Comparison of ENCODE assay signal across 9 mouse cellular contexts in genomic region chr9:121679549-121679948, GRCm38 (mm10). TPM values are rescaled to one million over a fixed set of nuclear protein-coding genes. Genes with fewer than 3 reads are reported as not detected.
DNase-seq lines count a peak whose midpoint lies in the region; ATAC-seq and TF ChIP-seq lines count a peak whose summit lies in the region.
"Had no signal": no experiment of that assay in that cellular context is flagged by ENCODE, and none has a peak within 500 bp of the region (broad histone marks: within the 10 kb centered on the region; RNA-seq: fewer than 3 reads in every experiment).

No protein-coding gene starts in this region.

- CTCF ChIA-PET in Patski (lab: Charles Lee) = interaction anchor here (0.8 to 2.0 kb wide), 4 partner anchors 9 to 202 kb away, joined by 3 to 9 read pairs (median 3); no protein-coding TSS in a partner anchor

- WGBS in heart, adult 2 months = 24% methylated on average over 6 of the region's 6 CpGs
- 24% methylated on average over 6 of the region's 6 CpGs for WGBS in kidney, embryonic 15.5 days
- WGBS in small intestine, adult 2 months = 17% methylated on average over 6 of the region's 6 CpGs

- TF ChIP-seq POLR2A in heart, adult 2 months (IDR thresholded peaks at IDR 0.05; ENCODE audit: insufficient read depth, low read depth, low read length) = no peak
- no peak for TF ChIP-seq POLR2A in small intestine, adult 2 months (IDR thresholded peaks at IDR 0.05; ENCODE audit: low read depth, low read length)

- H3K79me2 ChIP-seq in heart, adult 2 months (replicated peaks; ENCODE audit: control insufficient read depth, insufficient read depth, low read length) = no peaks in the 10 kb centered on the region

- ATAC-seq in Patski = peak; percentile 20
- 0 out of 2 replicates have a peak, but pooled peaks have one; percentile 49 for ATAC-seq in kidney, embryonic 15.5 days (replicated peaks; ENCODE audit: low FRiP score)

- peak; percentile 56 to 62 for DNase-seq in heart, adult 18-20 months
- DNase-seq in heart, postnatal 25 days (ENCODE audit: low spot score) = no peak
- DNase-seq in Patski (ENCODE audit: low read depth, low spot score) = no peak
- DNase-seq in embryo, embryonic 10.5 days (ENCODE audit: low spot score) = peak; percentile 78
- DNase-seq in heart, adult 2 months = peak; percentile 57 to 60
- DNase-seq in lung, postnatal 36 days = peak; percentile 81

- H3K36me3 ChIP-seq in heart, adult 2 months (ENCODE audit: control insufficient read depth, insufficient read depth, low read length) = no peaks in the 10 kb centered on the region
- H3K36me3 ChIP-seq in kidney, embryonic 15.5 days = peaks cover 22% of the 10 kb centered on the region
- H3K36me3 ChIP-seq in small intestine, adult 2 months (ENCODE audit: control insufficient read depth, insufficient read depth, low read length) = peaks cover 8% of the 10 kb centered on the region

- H3K27me3 ChIP-seq in Patski = no peaks in the 10 kb centered on the region
- no peaks in the 10 kb centered on the region for H3K27me3 ChIP-seq in heart, adult 2 months (ENCODE audit: control insufficient read depth, insufficient read depth, low read length)
- H3K27me3 ChIP-seq in kidney, embryonic 15.5 days = no peaks in the 10 kb centered on the region
- H3K27me3 ChIP-seq in small intestine, adult 2 months (ENCODE audit: control insufficient read depth, insufficient read depth, low read length) = no peaks in the 10 kb centered on the region

- no peak overlapping the region for H3K27ac ChIP-seq in heart, adult 2 months
- no peak overlapping the region for H3K27ac ChIP-seq in kidney, embryonic 15.5 days
- no peak overlapping the region for H3K27ac ChIP-seq in small intestine, adult 2 months (ENCODE audit: insufficient read depth, low read depth, low read length)

- TF ChIP-seq EP300 in heart, adult 2 months (IDR thresholded peaks at IDR 0.05; ENCODE audit: insufficient read depth, low read depth, low read length) = 0 out of 2 replicates have a peak, but pooled peaks have one; percentile 38

- H3K9ac ChIP-seq in heart, adult 2 months (ENCODE audit: low read depth, low read length) = no peak overlapping the region
- no peak overlapping the region for H3K9ac ChIP-seq in kidney, embryonic 15.5 days

- no peak overlapping the region for H3K4me2 ChIP-seq in kidney, embryonic 15.5 days

- in situ Hi-C loops in Patski (cut with MboI; ENCODE audit: low pct_unique_long_range_greater_than_20kb) = loop anchor here (5.0 kb wide), 1 partner anchor 197 kb away; no protein-coding TSS in a partner anchor

- POLR2A ChIA-PET in Patski (lab: Charles Lee) = no interaction called here

- intact Hi-C loops in heart, postnatal 25 days (cut with DNase I) = loop anchor here (5.0 kb wide), 1 partner anchor 37 kb away; the partner anchor contains the start of genes Lyzl4 and Vipr1
- intact Hi-C loops in heart, adult 2 months (cut with DNase I) = loop anchor here (2.0 kb wide), 1 partner anchor 37 kb away; the partner anchor contains the start of genes Lyzl4 and Vipr1

- H3K4me3 ChIP-seq in heart, adult 2 months = no peak overlapping the region
- H3K4me3 ChIP-seq in kidney, embryonic 15.5 days (replicated peaks) = no peak overlapping the region
- no peak overlapping the region for H3K4me3 ChIP-seq in small intestine, adult 2 months (ENCODE audit: low read depth, low read length)
- H3K4me3 ChIP-seq: megakaryocyte, embryonic 14.5 days had no signal

- H3K4me1 ChIP-seq in heart, adult 2 months (ENCODE audit: control insufficient read depth, insufficient read depth, low read length) = no peaks in the 10 kb centered on the region; the same call in 1 of the 2 replicates
- H3K4me1 ChIP-seq in kidney, embryonic 15.5 days = peaks cover 15% of the 10 kb centered on the region
- H3K4me1 ChIP-seq in small intestine, adult 2 months (ENCODE audit: control insufficient read depth, insufficient read depth, insufficient read length, low read length) = peaks cover 13% of the 10 kb centered on the region; the same call in 1 of the 2 replicates

- peak; percentile 91 for TF ChIP-seq CTCF in Patski (IDR thresholded peaks at IDR 0.05)
- peak; percentile 86 for TF ChIP-seq CTCF in heart, adult 2 months (IDR thresholded peaks at IDR 0.05)
- peak; percentile 81; the same call in 1 of the 2 replicates for TF ChIP-seq CTCF in small intestine, adult 2 months (IDR thresholded peaks at IDR 0.05; ENCODE audit: extremely low read depth, insufficient read length, insufficient replicate concordance, low read depth, low read length)

- H3K9me3 ChIP-seq in kidney, embryonic 15.5 days (replicated peaks) = no peaks in the 10 kb centered on the region
- H3K9me3 ChIP-seq: megakaryocyte, embryonic 14.5 days had no signal

RNA-seq across cellular contexts. Expression of gene Sec22c, which starts 25.7 kb away (rescaled TPM):
- total RNA-seq in heart, adult 18-20 months (2021) = 1 to 10 TPM; 5.2 to 6.2 TPM
- 1 to 10 TPM; 4.6 to 6.8 TPM for total RNA-seq in heart, postnatal 25 days (2021)
- 12.7 TPM for polyA plus RNA-seq in Patski (2021)
- total RNA-seq in heart, adult 2 months (2021) = 1 to 10 TPM; 3.9 to 5.0 TPM
- polyA plus RNA-seq in heart, adult 2 months (2012; rRNA removed) = 6.7 and 9.5 TPM in 2 replicates
- 10.5 and 10.6 TPM in 2 replicates for polyA plus RNA-seq in kidney, embryonic 15.5 days (2015; fragmentation: Nextera tagmentation; extraction: Ambion mirVana)
- 18.2 and 27.0 TPM in 2 replicates for polyA plus RNA-seq in small intestine, adult 2 months (2012; rRNA removed)

RNA-seq across cellular contexts. Expression of gene Ss18l2, which starts 30.6 kb away (rescaled TPM):
- total RNA-seq in heart, adult 18-20 months (2021) = 100 to 1,000 TPM; 117 to 129 TPM
- 100 to 1,000 TPM; 138 to 145 TPM for total RNA-seq in heart, postnatal 25 days (2021)
- polyA plus RNA-seq in Patski (2021) = 63.8 TPM
- total RNA-seq in heart, adult 2 months (2021) = 100 to 1,000 TPM; 125 to 138 TPM
- 103 and 154 TPM in 2 replicates for polyA plus RNA-seq in heart, adult 2 months (2012; rRNA removed)
- polyA plus RNA-seq in kidney, embryonic 15.5 days (2015; fragmentation: Nextera tagmentation; extraction: Ambion mirVana) = 113 and 128 TPM in 2 replicates
- 10.9 and 11.6 TPM in 2 replicates for polyA plus RNA-seq in small intestine, adult 2 months (2012; rRNA removed)

RNA-seq across cellular contexts. Expression of gene Vipr1, which starts 37.0 kb away (rescaled TPM):
- 1 to 10 TPM; 1.3 to 1.7 TPM for total RNA-seq in heart, adult 18-20 months (2021)
- total RNA-seq in heart, postnatal 25 days (2021) = 1 to 10 TPM; 1.4 to 2.1 TPM
- not detected for polyA plus RNA-seq in Patski (2021)
- total RNA-seq in heart, adult 2 months (2021) = 1 to 10 TPM; 1.2 to 1.4 TPM
- 0.41 and 0.45 TPM in 2 replicates for polyA plus RNA-seq in heart, adult 2 months (2012; rRNA removed)
- polyA plus RNA-seq in kidney, embryonic 15.5 days (2015; fragmentation: Nextera tagmentation; extraction: Ambion mirVana) = 0.18 and 0.39 TPM in 2 replicates
- 43.5 and 171 TPM in 2 replicates for polyA plus RNA-seq in small intestine, adult 2 months (2012; rRNA removed)

RNA-seq across cellular contexts. Expression of gene Lyzl4, which starts 37.7 kb away (rescaled TPM):
- total RNA-seq in heart, adult 18-20 months (2021) = not detected
- total RNA-seq in heart, postnatal 25 days (2021) = not detected
- polyA plus RNA-seq in Patski (2021) = not detected
- total RNA-seq in heart, adult 2 months (2021) = not detected
- polyA plus RNA-seq in heart, adult 2 months (2012; rRNA removed) = 0.12 and 0.88 TPM in 2 replicates
- polyA plus RNA-seq in kidney, embryonic 15.5 days (2015; fragmentation: Nextera tagmentation; extraction: Ambion mirVana) = not detected in 2 replicates
- polyA plus RNA-seq in small intestine, adult 2 months (2012; rRNA removed) = 0.32 TPM in 1 of 2 replicates, not detected in the other

RNA-seq across cellular contexts. Expression of gene Nktr, which starts 39.4 kb away (rescaled TPM):
- total RNA-seq in heart, adult 18-20 months (2021) = 10 to 100 TPM; 26.2 to 32.4 TPM
- total RNA-seq in heart, postnatal 25 days (2021) = 10 to 100 TPM; 29.1 to 38.1 TPM
- polyA plus RNA-seq in Patski (2021) = 54.5 TPM
- total RNA-seq in heart, adult 2 months (2021) = 10 to 100 TPM; 28.7 to 33.1 TPM
- 23.1 and 39.2 TPM in 2 replicates for polyA plus RNA-seq in heart, adult 2 months (2012; rRNA removed)
- polyA plus RNA-seq in kidney, embryonic 15.5 days (2015; fragmentation: Nextera tagmentation; extraction: Ambion mirVana) = 59.6 and 67.8 TPM in 2 replicates
- polyA plus RNA-seq in small intestine, adult 2 months (2012; rRNA removed) = 16.7 and 30.2 TPM in 2 replicates

Comparison
In these comparisons a context has a peak if more than half of its experiments do, and no peak if none do; other contexts are left out.
1. DNase-seq: peak in heart, adult 18-20 months (2 of 2), embryo, embryonic 10.5 days (single experiment), heart, adult 2 months (2 of 2) and lung, postnatal 36 days (single experiment); none in heart, postnatal 25 days (single experiment) and Patski (single experiment).
2. RNA of gene Vipr1, which starts 37.0 kb away (polyA plus RNA-seq): 43.5 to 171 TPM in small intestine, adult 2 months; 0.41 to 0.45 TPM in heart, adult 2 months, 0.18 to 0.39 TPM in kidney, embryonic 15.5 days and not detected in Patski (single experiment); every median in the first group is over 10 times any median in the second.
3. Peak in every context shown above with its lines, with median percentiles within 50 percentile points of each other: CTCF ChIP-seq.